Mouse (Mus musculus): ENCODE data around the gene Isoc2b.

- no peak for TF ChIP-seq POLR2A (IDR thresholded peaks at IDR 0.05; ENCODE audit: borderline replicate concordance, control insufficient read depth, low read depth, low read length)
- TF ChIP-seq CTCF (IDR thresholded peaks at IDR 0.05; ENCODE audit: control insufficient read depth, insufficient read depth, low read length) = no peak
Observed at GRCm38 (mm10) chr7:4870133-4870532, at the start of gene Isoc2b.
